Mouse (Mus musculus) ovary, adult 18-20 months (tissue): ENCODE measurements around the gene 4930519P11Rik.

ENCODE experiments used
- DNase-seq: peaks from one replicate; pipeline ENCODE4 v3.0.0; 2022; ENCODE audit warnings: low spot score, mixed read lengths

4930519P11Rik gene

GRCm38 (mm10) chr2:154632203-154632780 is 19.1 kb upstream of the 4930519P11Rik start:
- no peak for DNase-seq

GRCm38 (mm10) chr2:154630531-154630930 is 17.3 kb upstream of the 4930519P11Rik start:
- DNase-seq, result no peak

- DNase-seq, result no peak
Observed at GRCm38 (mm10) chr2:154624137-154624536, 10.9 kb upstream of the 4930519P11Rik start.

- no peak for DNase-seq
Observed at GRCm38 (mm10) chr2:154621684-154622083, 8.4 kb upstream of the 4930519P11Rik start.

GRCm38 (mm10) chr2:154617061-154617460 is 3.8 kb upstream of the 4930519P11Rik start:
- DNase-seq, result no peak

GRCm38 (mm10) chr2:154615674-154616073 is 2.4 kb upstream of the 4930519P11Rik start:
- DNase-seq, result no peak

- no peak for DNase-seq
Observed at GRCm38 (mm10) chr2:154614841-154615576, 1.8 kb upstream of the 4930519P11Rik start.

GRCm38 (mm10) chr2:154609050-154609767 is 4.0 kb downstream of the 4930519P11Rik start:
- no peak for DNase-seq

GRCm38 (mm10) chr2:154606965-154607364 is 6.3 kb downstream of the 4930519P11Rik start:
- no peak for DNase-seq

- DNase-seq, result no peak
Observed at GRCm38 (mm10) chr2:154604156-154604555, 9.1 kb downstream of the 4930519P11Rik start.

GRCm38 (mm10) chr2:154603638-154604153 is 9.5 kb downstream of the 4930519P11Rik start, which contains the start of gene Pxmp4:
Gene Pxmp4, minus strand, starts transcription at chr2:154603708.
- peak; percentile 98 for DNase-seq

GRCm38 (mm10) chr2:154603007-154603637 is 10.1 kb downstream of the 4930519P11Rik start:
- DNase-seq, result no peak

- DNase-seq, result no peak
Observed at GRCm38 (mm10) chr2:154601324-154601723, 11.9 kb downstream of the 4930519P11Rik start.

GRCm38 (mm10) chr2:154600586-154600985 is 12.7 kb downstream of the 4930519P11Rik start:
- no peak for DNase-seq

GRCm38 (mm10) chr2:154597399-154597798 is 15.8 kb downstream of the 4930519P11Rik start:
- DNase-seq, result no peak

- no peak for DNase-seq
Observed at GRCm38 (mm10) chr2:154595775-154596174, 17.5 kb downstream of the 4930519P11Rik start.

- no peak for DNase-seq
Observed at GRCm38 (mm10) chr2:154593025-154593424, 20.2 kb downstream of the 4930519P11Rik start.

GRCm38 (mm10) chr2:154591239-154591638 is 22.0 kb downstream of the 4930519P11Rik start:
- no peak for DNase-seq

GRCm38 (mm10) chr2:154589051-154589450 is 24.2 kb downstream of the 4930519P11Rik start:
- DNase-seq, result no peak

GRCm38 (mm10) chr2:154586405-154586804 is 26.8 kb downstream of the 4930519P11Rik start:
- DNase-seq, result no peak

- DNase-seq, result no peak
Observed at GRCm38 (mm10) chr2:154584931-154585601, 28.2 kb downstream of the 4930519P11Rik start.
